Mouse (Mus musculus) stomach, postnatal 0 days (tissue): ENCODE results near the gene Mymx.

Source experiments
- CTCF ChIP-seq: IDR thresholded peaks from 2 replicates; pipeline ENCODE4 v1.5.1; 2016; ENCODE audit warnings: antibody characterized with exemption, low read depth, mild to moderate bottlenecking, moderate library complexity
- EP300 ChIP-seq: optimal IDR thresholded peaks from 2 replicates; pipeline ENCODE3; 2016; ENCODE audit warnings: antibody characterized with exemption

- TF ChIP-seq CTCF: peak; percentile 77
- TF ChIP-seq EP300: no peak
These were observed 23.1 kb downstream of the Mymx start for GRCm38 (mm10) chr17:45578843-45579242.
